ENCODE assay signal across 21 mouse cellular contexts in the genomic region with DNA sequence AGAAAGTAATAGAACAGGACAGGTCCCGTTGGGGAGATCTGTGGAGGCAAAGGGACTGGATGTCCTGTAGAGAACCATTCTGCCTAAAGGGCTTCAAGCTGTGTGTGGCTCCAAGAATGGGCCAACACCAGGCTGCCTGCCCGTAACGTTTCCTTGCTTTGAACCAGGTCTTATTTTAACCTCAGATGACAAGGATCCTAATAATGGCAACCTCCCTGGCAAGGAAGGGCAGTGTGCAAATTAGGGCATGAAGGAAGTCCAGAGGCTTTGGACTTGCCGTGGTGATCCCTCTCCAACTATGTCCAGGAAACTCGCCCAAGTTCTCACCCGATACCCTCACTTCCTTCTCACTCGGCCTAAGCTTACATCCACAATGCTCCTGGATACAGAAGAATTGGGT. TPM values are rescaled to one million over a fixed set of nuclear protein-coding genes. Genes with fewer than 3 reads are reported as not detected.
"Had no signal": no experiment of that assay in that cellular context is flagged by ENCODE, and none has a peak within 500 bp of the region (broad histone marks: within the 10 kb centered on the region; RNA-seq: fewer than 3 reads in every experiment).

No protein-coding gene starts in this region.

- H3K9ac ChIP-seq: limb, embryonic 13.5 days; liver, embryonic 14.5 days; midbrain, embryonic 13.5 days; neural tube, embryonic 15.5 days had no signal

- H3K27me3 ChIP-seq: neural tube, embryonic 15.5 days had no signal

- H3K4me3 ChIP-seq: limb, embryonic 13.5 days; midbrain, embryonic 13.5 days; neural tube, embryonic 15.5 days had no signal

- H3K36me3 ChIP-seq: limb, embryonic 13.5 days; midbrain, embryonic 13.5 days; neural tube, embryonic 15.5 days had no signal

- H3K27ac ChIP-seq: kidney, postnatal 0 days; limb, embryonic 13.5 days; liver, embryonic 14.5 days; midbrain, embryonic 13.5 days; neural tube, embryonic 15.5 days; stomach, postnatal 0 days had no signal

- DNase-seq: kidney, postnatal 36 days; layer of hippocampus, adult 9-11 months; layer of hippocampus, postnatal 36 days; left cerebral cortex, postnatal 4 days; lung, adult 18-20 months; lung, postnatal 36 days; right cerebral cortex, adult 18-20 months; right cerebral cortex, postnatal 25 days; thymus, postnatal 4 days had no signal

RNA-seq across cellular contexts. Expression of a gene that starts 9.4 kb away (rescaled TPM):
- total RNA-seq: layer of hippocampus, adult 18-20 months; layer of hippocampus, postnatal 36 days; left cerebral cortex, postnatal 4 days; liver, adult 2 months; megakaryocyte progenitor cell, adult 5-6 weeks; midbrain, postnatal 0 days had no signal
- polyA plus RNA-seq: kidney, postnatal 0 days; liver, adult 2 months; liver, embryonic 14.5 days; midbrain, embryonic 13.5 days; midbrain, postnatal 0 days; stomach, postnatal 0 days had no signal

RNA-seq across cellular contexts. Expression of a gene that starts 47.9 kb away (rescaled TPM):
- total RNA-seq: liver, adult 2 months; megakaryocyte progenitor cell, adult 5-6 weeks had no signal
- polyA plus RNA-seq: kidney, postnatal 0 days; limb, embryonic 13.5 days; liver, adult 2 months; liver, embryonic 14.5 days; lung, embryonic 16.5 days; neural tube, embryonic 11.5 days; stomach, postnatal 0 days had no signal
